Mouse (Mus musculus) frontal cortex, postnatal 14 days (tissue): ENCODE results near the gene Gm29094.
"Not testable (repeated sequence)": the region's sequence is repeated elsewhere in the genome, so short reads cannot be mapped to it uniquely, and the experiment has no call there.

Experiments
- DNase-seq, 2 experiments: peaks; one replicate each; pipeline ENCODE4 v3.0.0; 2022; ENCODE audit warnings: low spot score in 2 of 2

The Gm29094 gene

DNA sequence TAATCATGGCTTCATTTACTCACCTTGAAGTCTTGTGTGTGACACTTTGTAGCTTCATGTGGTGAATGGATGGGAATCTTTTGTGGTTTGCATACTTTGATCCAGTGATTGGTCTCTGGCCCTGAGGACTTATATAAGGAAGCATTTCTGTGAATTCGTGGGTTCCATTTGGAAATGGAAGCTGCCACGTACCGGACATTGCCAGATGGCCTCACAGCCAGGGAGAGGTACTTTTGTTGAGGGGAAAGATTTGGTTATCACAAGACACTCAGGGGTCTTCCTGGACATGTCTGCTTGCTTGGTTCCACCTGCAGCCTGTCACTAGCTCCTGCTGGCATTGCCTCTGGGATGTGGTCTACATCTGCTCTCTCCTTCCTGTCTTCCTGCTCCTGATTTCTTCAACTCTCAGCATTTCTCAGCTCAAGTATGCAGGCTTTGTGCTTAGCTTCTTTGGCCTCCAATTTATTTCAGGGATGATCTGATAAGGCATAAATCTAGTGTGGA is 41.4 kb downstream of the Gm29094 start:
- not testable (repeated sequence) for DNase-seq

DNA sequence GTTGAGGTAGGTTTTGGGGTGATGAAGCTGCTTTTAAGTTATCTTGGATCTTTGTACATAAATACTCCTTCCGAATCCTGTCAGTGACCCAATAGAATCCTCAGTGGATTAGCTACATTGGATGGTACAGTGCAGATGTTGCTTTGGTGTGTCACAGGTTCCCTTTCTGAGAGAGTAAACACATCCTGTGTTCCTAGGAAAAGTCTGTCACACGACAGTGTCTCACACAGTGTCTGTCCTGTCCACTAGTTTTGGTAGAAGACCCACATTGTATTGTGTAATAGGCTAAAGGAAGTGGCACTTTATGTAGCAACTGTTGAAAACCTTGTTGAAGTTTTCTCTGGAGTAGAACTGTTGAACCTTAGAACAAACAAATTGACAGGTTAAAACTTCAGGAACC is 54.2 kb downstream of the Gm29094 start:
- DNase-seq = no peak

DNA sequence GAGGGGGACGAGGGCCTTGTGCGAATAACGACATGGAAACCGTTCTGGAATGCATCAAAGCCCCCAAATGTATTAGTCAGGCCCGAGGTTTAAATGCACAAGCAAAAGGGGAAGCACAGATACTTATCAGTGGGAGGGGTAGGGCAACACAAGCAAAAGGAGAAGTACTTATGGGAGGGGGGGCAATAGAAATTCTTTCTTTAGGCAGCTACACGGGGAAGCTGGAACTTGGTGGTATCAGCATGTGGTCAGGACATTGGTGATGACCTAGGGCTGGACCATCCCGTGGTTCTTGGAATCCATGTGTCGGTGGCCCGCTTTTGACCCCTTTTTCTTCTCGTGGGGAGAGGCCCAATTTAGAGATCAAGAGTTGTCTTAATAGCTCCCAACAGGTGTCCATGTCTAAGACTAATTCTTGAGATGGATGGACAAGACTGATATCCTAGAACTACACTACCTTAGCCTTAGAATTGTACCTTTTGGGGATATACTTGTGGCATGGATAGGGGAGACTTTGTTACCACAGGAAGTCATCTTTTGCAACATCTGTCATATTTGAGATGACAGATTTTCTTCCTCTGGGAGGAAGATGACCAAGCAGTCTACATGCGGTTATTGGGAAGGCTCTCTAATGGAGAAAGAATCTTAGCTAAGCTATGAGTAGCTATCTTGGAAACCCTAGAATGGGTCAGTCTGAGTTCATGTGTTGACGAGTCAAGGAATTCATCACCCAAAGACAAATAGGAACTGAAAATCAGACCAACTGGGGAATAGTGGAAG is 57.6 kb downstream of the Gm29094 start:
- no peak for DNase-seq

DNA sequence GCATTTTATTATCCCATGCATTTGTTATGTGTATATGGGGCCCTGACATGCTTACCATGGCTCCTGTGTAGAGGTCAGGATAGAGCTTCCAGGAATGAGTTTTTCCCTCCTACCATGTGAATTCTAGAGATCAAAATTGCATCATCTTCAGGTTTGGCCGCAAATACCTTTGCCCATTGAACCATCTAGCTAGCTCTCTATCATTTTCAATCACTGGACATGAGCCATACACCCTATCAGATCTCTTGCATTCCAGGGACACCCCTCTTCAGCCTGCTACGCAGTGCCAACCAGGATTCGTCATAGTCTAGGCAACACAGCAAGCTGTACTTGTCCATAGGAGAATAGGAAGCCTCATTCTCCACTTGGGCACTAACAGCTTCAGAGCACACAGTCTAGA is 64.8 kb downstream of the Gm29094 start:
- DNase-seq = no peak

DNA sequence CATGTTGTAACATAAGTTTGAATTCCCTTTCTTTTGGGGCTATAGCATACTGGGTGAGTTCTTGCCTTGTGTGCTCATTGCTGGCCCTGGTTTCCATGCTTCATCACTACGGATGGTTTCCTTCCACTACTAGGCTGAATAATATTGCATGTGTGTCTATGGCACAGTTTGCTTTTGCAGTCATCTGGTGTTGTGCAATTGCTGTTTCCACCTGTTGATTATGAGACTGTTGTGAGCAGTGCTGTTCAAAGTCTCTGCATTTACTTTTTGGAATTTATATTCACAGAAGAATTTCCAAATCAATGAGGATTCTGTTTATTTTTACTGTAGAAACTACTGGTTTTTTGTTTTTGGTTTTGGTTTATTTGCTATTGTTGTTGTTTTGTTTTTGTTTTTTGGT is 65.4 kb downstream of the Gm29094 start:
- DNase-seq = no peak
